Mouse (Mus musculus): ENCODE measurements around the gene Tnrc18.

Gene Tnrc18

GRCm38 (mm10) chr5:142822286-142823095 is 5.0 kb upstream of the Tnrc18 start:
- DNase-seq: peak; percentile 51

- DNase-seq: no peak
Measured at GRCm38 (mm10) chr5:142821974-142822285, 4.5 kb upstream of the Tnrc18 start.

DNA sequence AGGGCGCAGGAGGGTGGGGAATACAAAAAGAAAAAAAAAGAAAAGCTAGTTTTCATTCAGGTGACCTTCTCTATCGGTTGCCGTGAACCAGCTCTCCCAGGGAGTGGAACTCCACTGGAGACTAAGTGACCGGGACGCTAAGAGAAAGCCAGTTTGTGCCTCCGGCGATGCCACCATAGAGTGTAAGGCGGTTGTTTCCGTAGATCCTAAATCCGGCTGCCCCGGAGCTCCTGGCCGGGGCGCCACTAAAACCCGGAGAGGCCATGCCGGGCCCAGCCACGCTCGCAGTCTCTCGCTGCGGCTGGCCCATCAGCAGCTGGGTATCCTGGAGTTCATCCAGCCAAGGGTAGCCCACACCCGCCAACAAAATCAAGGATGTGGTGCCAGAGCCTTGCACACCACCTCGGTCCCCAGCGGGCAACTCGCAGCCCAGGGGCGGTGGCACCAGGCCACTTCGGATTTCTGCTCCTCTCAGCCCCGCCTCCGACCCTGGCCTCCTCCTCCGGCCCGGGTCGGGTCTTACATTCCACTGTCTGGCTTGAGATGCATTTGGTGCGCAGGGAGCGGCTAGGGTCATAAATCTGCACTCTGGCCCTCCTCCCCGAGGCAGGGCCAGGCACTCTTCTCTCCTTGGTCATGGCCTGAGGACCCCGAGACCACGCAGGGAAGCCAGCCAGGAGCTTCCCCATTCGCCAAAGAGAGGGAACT is 4.0 kb upstream of the Tnrc18 start:
- DNase-seq: peak; percentile 84

DNA sequence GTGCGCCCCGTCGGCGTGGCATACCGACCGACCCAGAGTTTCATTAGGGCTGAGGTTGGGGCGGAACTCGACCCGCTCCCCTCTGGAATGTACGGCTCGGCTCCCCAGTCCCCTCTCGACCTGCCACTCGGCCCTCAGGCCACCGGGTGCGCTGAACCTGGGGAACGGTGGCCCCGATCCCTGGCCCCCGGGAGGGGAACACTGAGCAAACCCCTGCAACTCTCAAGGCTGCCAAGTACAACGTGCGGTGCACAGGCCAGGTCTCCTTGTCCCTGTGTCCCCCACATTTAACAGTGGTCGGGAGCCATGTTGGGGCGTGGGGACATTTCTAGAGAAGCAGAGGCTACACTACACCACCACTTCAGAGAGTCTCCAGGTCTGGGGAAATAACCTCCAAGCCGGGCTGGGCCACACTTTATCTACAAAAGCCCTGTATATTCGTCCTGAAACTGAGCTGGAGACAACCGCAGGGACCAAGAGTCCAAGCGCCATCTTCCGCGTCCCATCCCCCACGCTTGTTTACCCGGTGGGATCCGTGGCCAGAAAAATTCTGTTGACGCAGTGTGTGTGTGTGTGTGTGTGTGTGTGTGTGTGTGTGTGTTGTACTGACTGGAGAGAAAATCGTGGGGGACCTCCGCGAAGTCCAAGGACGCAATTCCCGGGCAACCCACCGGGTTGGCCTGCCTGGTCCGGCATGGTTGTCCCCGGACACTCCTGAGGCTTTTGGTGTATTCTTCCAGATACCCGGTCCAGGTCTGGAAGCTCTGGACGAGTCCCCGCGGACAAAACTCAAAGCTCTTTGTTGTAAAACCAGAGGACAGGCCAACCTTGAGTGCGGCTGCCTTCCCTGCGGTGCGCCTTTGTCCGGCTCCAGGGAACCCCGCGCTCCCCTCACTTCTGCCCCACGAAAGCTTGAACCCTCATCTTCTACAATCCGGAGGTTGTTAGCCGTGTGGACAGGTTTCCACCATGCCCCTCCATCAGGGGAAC is 3.1 kb upstream of the Tnrc18 start:
- DNase-seq: peak; percentile 73

DNA sequence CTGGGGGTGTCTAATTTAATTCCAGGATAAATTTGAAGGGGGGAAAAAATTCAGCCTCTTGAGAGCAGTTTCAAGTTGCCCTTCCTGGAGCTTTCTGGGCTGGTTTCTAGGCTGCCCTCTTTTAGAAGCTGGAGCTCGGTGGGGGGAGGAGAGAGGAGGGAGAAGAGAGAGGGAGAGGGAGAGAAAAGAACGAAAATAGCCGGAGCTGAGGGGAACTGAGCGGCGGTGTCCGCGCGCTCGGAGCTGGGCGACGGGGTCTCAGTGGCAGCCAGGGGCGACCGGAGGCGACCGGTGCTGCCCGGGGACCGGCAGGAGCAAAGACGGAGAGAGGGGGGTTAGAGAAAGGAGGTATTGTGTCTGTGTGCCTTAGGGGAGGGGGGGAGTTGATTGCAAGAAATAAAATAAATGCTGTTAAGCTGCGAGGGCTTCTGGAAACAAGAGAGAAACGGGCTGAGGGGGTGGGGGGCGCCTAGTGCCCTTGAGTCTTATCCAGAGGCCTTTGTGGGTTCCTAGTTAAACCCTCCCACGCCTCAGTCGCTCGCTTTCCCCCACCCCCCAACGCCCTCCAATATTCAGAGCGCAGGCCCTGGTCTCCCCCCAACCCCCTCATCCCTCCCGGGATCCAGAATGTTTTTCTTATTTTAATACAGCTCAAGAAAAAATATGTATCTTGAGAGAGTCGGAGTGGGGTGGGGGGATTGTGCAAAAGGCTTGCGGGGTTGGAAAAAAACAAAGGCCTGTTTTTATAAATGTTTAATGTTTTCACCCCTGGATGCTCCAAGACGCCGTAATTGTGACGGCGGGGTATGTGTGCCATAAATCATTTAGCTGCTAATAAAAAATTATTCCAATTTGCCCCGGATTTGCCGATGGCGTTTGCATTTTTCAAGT is 2.2 kb upstream of the Tnrc18 start:
- peak; percentile 74 for DNase-seq

- DNase-seq: peak; percentile 69
Measured at GRCm38 (mm10) chr5:142818435-142819360, 1.2 kb upstream of the Tnrc18 start.

DNA sequence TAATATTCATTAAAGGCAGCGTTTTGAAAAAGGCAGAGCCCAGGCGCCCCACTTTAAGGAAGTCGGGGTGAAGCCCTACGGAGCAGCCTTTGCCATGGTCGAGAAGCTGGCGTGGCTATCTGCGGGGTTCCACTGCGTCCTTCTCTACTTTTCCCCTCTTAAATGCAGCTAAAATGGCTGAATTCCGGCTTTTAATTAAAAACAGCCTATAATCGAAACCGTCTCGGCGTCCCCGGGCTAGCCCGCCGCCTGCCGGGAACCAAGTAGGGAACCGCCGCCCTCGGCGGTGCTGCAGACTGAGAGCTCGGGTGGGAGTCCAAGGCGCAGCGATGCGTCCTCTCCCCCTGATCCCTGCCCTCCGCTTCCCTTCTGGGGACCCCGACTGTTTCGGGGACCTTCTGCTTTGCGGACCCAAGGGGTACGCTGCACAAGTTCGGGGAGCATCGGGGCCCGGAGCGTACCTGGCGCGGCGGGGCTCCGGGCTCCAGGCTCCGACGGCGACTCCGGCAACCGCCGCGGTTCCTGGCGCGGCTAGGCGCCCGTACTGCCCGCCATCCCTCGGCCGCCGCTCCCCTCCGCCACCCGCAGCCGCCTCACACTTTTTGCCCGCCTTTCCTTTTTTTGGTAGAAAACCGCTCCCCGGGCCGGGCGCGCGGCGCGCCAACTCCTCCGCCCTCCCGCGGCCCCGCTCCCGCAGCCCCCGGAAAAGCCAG is 495 bp downstream of the Tnrc18 start:
- peak; percentile 82 for DNase-seq

DNA sequence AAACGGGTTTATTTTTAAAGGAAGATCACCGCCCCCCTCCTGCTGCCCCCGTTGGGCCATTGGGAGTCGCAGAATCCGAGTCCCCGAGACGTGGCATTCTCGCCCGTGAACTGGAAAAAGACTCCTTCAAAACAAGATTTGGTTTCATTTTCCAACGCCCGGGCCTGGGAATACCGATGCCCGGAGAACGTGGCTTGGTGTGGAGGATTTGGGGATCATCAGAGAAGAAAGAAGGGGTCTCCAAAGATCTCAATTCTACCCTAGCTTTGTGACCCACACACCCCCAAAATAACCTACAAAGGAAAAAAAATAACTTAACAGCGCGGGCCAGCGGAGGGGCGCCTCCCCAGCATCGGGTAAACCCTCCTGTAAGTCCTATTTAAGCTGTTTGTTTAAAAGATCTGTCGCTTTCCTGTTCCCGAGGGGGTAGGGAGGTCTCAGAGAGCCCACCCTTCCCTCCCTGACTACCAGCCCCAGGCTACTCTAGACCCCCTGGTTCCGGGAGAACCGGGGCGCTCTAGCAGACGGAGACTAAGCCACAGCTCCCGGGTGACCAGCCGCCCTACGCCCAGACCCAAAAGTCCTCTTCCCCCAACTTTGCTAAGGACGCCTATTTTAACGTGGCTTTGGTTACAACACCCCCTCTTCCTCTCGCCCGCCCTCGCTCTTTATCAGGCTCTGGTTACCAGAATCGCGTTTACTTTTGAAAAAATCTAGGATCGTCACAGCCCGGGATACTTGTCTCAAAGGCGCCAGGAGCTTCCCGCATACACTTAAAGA is 1.2 kb downstream of the Tnrc18 start:
- peak; percentile 41 for DNase-seq

GRCm38 (mm10) chr5:142815421-142816001 is 2.0 kb downstream of the Tnrc18 start:
- no peak for DNase-seq

DNA sequence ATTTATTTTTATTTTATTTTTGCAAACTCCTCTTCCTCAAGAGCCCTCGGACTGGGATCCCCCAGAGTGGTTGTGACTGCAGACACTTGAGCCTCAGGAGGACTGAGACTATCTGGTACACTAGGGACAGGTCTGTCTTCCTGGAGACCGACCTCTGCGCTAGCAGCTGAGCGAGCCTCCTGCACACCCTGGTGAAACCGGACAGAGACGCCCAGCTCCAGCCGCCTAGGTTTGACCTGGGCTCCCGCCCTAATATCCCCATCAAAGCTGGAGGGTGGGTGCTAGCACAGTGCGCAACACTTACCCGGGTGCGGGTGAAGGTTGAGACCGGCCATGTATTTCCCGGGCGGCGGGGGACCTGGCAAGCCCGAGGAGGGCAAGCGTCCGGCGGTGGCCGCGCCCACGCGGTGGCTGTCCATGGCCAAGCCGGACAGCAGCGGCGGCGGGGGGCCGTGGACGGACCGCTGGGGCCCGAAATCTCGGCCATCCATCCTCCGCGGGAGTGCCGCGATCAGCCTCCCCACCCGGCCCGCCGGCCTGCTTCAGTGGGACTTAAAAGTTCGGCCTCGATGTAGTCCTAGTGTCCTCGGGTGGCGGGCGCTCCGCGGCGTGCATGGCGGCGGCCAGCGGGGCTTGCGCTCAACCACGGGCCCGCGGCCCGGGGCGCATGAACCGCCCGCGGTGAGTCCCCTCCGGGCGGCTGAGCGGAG is 2.6 kb downstream of the Tnrc18 start:
- peak; percentile 59 for DNase-seq

GRCm38 (mm10) chr5:142814161-142814651 is 3.3 kb downstream of the Tnrc18 start:
- DNase-seq: peak; percentile 58

GRCm38 (mm10) chr5:142813722-142814111 is 3.7 kb downstream of the Tnrc18 start:
- peak; percentile 38 for DNase-seq

- DNase-seq: peak; percentile 51
Measured at GRCm38 (mm10) chr5:142812976-142813721, 4.3 kb downstream of the Tnrc18 start.

DNA sequence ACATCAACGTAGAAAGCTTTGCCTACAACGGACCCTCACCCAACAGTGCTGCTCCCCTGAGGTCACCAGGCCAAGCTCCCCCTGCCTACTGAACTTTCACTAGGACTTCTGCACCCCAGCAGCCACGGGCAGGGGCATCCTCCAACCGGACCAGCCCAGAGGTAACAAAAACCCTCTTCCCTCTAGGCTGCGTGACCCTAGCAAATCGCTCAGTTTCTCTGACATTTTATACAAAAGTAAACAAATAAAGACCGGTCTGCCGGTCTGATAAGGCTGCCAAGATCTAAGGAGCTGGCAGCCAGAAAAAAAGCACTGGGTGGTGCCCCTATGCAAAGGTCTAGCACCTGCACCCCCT is 4.9 kb downstream of the Tnrc18 start:
- DNase-seq: no peak

DNA sequence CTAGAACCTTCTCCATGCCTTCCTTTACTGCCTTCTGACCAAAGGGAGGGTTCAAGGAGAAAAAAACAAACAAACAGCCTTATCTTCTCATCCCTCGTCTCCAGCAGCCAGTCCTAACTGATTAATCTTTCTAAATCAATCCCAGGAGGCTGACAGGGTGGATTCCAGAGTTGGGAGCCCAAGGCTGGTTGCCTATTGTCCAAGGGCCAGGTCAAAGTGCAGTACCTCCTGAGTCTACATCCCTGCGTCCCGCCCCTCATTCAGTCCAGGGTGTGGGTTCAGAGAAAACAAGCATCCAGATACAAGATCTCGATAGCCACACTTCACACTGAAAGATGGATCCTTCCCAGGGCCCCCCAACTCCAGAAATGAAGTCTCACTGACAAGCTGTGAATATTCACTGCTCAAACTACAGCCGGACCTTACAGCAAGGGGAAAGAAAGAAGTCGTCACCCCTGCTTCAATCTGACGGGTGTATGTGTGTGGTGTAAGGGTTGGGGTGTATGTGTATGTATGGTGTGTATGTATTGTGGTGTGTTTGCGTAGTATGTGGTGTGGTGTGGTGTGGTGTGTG is 5.5 kb downstream of the Tnrc18 start:
- DNase-seq: no peak

DNA sequence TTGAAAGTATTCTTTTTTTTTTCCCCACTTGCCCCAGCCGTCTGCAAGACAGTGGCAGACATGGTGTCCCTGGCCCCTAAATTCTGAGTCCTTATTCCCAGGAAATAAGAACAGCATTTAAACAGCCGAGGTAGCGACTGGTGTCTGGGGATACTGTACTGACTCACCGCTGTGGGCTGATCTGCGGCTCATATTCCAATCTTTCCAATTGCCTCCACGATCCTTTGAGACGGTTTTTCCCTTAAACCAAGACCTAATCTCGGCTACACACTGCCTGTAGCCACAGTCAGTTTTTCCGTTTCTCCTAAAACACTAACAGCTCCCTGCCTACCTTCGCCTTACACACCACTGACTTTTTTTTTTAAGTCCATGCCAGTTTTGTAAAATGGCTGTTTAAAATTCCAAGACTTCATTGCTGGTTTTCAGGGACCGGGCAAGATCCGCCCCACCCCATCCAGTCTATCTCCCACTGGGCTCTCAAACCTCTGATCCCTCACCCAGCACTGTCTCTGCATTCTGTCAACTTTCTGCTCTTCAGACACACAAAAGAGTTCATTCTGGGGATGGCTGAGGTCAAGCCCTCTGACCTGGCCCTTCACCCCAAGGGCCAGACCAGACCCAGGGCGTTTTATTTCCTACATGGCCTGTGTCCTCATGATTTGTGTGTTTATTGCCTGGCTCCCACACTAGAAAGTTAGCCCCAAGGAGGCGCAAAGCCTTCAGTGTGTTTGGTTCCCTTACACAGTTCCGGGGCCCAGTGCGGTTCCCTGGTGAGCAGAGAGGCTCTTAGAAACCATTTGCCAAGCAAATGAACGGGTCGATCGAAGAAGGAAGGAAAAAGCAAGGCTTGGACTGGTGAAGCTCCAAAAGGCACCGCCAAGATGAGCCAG is 6.5 kb downstream of the Tnrc18 start:
- no peak for DNase-seq
